Mouse (Mus musculus) left cerebral cortex, adult 8-10 months (tissue): Measurements from ENCODE around the gene B4gat1. TPM values are rescaled to one million over a fixed set of nuclear protein-coding genes. Genes with fewer than 3 reads are reported as not detected.
A peak's percentile ranks its signal among the peaks of the same experiment; 100 is the strongest.
"Not testable (repeated sequence)": the region's sequence is repeated elsewhere in the genome, so short reads cannot be mapped to it uniquely, and the experiment has no call there.

Experiments
- DNase-seq, 2 experiments: peaks; one replicate each; pipeline ENCODE4 v3.0.0; 2022; ENCODE audit warnings: low spot score in 2 of 2
- total RNA-seq, 4 experiments: library from RNA; stranded (reverse); gene quantifications; 2 replicates each; pipeline ENCODE4 v1.2.4; 2022

Gene B4gat1
- total RNA-seq, 4 experiments from 2014 or later = 129 to 141 (median 138) TPM

DNA sequence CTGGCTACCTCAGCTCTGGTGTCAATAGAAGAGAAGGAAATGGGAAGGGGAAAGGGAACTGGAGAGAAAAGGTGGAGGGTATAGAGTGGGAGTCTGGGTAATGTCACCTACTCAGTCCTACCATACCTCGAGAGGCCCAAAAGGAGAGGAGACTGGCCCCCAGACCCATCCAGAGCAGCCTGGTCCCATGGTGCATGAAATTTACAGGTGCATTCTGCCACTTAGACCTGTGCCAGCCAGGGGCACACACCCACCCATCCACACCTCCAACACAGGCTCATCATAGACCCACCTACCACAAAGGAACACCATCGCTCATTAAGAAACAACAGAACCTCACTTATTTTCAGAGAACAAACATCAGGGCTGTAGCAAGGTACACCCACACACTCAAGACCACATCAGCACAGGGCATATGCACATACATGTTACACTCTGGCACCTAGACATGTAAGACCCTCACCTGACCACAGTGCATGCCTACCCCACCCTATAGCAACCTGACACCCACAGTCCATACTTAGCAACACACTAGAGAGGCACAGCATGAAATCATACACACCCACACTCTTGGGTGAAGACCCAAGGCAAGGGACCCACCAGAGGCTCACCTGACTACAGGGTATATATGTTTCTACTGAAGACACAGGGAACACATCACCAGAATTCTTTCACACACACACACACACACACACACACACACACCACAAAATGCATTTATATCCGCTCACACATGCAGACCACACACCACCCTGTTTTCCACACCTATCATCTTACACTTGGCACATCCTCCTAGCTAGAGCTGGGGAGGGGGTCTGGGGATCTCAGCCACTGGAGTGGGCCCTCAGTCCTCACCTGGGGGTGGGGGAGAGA is 45.6 kb downstream of the B4gat1 start:
- DNase-seq = no peak

DNA sequence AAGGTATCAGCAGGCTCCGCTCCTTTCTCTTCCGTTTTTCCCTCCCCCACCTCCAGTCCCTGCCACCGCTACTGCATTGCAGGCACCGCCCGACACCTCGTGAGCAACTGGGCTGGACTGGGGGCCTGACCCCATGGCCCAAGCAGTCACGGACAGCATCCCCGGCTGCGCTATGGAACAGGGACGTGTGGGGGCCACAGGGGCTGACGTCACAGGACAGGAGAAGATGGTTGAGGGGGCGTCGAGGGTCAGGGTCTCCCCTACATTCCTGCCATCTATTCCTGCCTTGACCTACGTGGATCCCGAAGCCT is 46.2 kb downstream of the B4gat1 start:
- DNase-seq = peak in 1 of 2 experiments; percentile 30

DNA sequence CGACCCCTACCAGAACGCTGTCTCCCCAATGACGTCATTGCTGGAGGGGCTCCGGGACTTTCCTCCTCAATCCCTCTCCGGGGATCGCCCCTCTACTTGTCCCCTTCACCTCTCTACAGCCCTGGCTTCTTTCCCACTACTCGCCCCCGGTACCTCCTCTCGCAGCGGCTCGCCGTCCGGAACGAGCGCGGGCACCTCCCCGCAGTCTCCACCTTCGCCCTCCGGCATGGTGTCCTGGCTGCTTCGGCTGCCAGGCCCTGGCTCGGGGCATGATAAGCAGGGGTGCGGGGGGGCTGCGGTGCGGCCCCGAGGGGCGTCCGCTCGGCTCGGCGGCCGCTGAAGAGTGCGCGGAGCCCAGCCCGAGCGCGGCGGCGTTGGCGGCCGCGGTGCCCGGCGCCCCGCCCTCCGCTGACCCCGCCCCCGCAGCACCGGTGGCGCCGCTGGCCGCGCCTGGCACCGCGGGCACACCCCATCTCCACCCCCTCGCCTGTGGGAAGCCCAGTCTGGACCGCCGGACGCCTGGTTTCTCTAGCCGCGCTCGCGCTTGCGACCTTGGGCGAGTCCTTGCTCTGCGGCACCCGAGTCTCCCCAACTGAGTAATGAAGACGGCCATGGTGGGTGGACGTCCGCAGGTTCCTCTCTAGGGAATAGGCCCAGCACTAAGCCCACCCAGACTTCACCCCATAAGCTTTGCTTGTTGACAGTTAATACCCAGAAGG is 46.7 kb downstream of the B4gat1 start, which contains the start of gene Tmem151a:
Gene Tmem151a (minus strand): TSS at position 387 of the 719 bp plus-strand sequence.
- DNase-seq = peak in 1 of 2 experiments; percentile 25

DNA sequence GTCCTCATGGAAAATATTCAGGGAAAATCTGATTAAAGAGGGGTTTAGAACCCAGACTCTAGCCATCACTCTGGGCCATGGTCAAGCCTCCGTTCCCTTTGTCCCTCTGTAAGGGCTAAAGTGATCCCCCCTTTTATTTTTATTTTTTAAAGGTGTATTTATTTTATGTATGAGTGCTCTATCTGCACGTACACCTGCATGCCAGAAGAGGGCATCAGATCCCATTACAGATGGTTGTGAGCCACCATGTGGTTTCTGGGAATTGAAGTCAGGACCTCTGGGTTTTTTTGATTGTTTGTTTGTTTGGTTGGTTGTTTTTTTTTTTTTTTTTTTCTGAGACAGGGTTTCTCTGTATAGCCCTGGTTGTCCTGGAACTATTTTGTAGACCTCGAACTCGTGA is 47.9 kb downstream of the B4gat1 start:
- not testable (repeated sequence) for DNase-seq

DNA sequence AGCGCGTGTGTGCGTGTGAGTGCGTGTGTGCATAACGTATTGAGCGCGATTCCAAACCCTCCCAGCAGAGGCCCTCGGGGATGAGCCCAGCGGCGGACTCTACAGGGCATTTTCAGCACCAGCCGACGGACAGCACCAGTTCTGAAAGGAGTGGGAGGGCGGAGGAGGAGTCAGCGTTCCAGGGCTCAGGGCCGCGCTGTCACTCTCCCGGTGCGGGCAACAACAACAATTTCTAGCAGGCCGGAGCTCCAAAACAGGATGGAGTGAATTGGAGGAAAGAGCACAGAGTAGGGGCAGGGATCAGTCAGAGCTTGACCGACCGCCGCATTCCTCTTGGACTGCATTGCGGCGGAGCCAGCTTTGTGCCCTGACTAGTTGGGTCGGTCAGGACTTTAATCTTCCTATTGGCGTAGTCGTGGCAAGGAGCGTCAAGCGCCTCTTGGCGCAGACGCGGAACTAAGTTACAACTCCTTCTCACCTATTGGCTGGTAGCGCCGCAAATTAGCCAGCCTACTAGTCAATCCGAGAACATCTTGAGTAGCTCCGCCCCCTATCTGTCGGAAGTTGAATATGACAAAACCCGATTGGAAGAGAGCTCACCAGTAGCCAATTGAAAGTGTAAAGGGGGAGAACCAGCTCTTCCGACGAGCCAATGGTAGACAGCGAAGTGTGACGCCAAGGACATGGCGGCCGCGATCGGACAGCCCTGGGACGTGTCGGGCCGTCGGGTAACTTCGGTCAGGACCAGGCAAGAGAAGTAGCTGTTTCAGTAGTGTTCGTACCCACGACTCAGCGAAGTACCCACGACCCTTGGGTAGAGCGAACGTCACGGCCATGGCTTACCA is 49.5 kb downstream of the B4gat1 start, which contains the start of gene Yif1a:
Gene Yif1a (plus strand): TSS at position 655 of the 845 bp plus-strand sequence.
- DNase-seq = peak; percentile 80 to 99

DNA sequence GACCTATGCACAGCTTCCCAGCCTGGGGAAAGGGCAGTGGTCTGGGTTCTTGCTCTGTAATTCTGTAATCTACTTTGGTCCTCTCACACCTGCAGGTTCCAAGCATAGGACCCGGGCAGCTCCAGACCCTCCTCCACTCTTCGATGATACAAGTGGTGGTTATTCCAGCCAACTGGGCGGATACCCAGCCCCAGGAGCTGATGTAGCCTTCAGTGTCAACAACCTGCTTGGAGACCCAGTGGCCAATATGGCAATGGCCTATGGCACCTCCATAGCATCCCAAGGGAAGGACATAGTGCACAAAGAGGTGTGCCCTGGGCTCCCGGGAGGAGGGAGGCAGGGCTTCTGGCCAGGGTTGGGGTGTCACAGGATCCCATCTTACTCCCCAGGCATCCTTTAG is 50.7 kb downstream of the B4gat1 start:
- no peak for DNase-seq

Other genes with a start within 250 kb of the B4gat1 start
- gene Rbm4, start 244.9 kb upstream of the B4gat1 start, total RNA-seq = 100 to 1,000 TPM in 1 of 4 experiments, 10 to 100 TPM in 3; 84.7 to 114 (median 94.1) TPM
- gene Gm21992, start 227.2 kb upstream of the B4gat1 start, total RNA-seq = 10 to 100 TPM; 25.1 to 31.9 (median 29.8) TPM
- gene Rbm14, start 227.2 kb upstream of the B4gat1 start, total RNA-seq = 10 to 100 TPM; 33.9 to 49.3 (median 43.7) TPM
- gene Ccs, start 199.5 kb upstream of the B4gat1 start, total RNA-seq = 10 to 100 TPM; 30.1 to 35.8 (median 33.5) TPM
- gene Ccdc87, start 199.5 kb upstream of the B4gat1 start, total RNA-seq = 1 to 10 TPM; 2.3 to 3.1 (median 2.6) TPM
- 100 to 1,000 TPM; 107 to 126 (median 122) TPM for gene Ctsf, start 183.7 kb upstream of the B4gat1 start, total RNA-seq
- gene Actn3, start 160.9 kb upstream of the B4gat1 start, total RNA-seq = 1 to 10 TPM; 1.2 to 5.7 (median 3.2) TPM
- 10 to 100 TPM; 22.4 to 30.1 (median 23.7) TPM for gene Zdhhc24, start 160.2 kb upstream of the B4gat1 start, total RNA-seq
- gene Bbs1, start 132.2 kb upstream of the B4gat1 start, total RNA-seq = 10 to 100 TPM; 32.5 to 38.2 (median 36.5) TPM
- gene Dpp3, start 110.5 kb upstream of the B4gat1 start, total RNA-seq = 10 to 100 TPM; 39.2 to 45.0 (median 41.7) TPM
- 10 to 100 TPM; 25.3 to 33.8 (median 30.9) TPM for gene Peli3, start 95.7 kb upstream of the B4gat1 start, total RNA-seq
- gene Mrpl11, start 76.7 kb upstream of the B4gat1 start, total RNA-seq = 10 to 100 TPM; 57.1 to 61.5 (median 59.4) TPM
- gene Npas4, start 48.5 kb upstream of the B4gat1 start, total RNA-seq = 10 to 100 TPM in 1 of 4 experiments, 1 to 10 TPM in 3; 6.2 to 16.4 (median 7.4) TPM
- gene Slc29a2, start 15.0 kb upstream of the B4gat1 start, total RNA-seq = 10 to 100 TPM; 11.6 to 17.6 (median 13.5) TPM
- 1 to 10 TPM; 3.2 to 6.4 (median 4.7) TPM for gene AC124502.3, start 65 bp downstream of the B4gat1 start, total RNA-seq
- 10 to 100 TPM; 23.7 to 29.7 (median 25.4) TPM for gene Brms1, start 2.5 kb downstream of the B4gat1 start, total RNA-seq
- 10 to 100 TPM; 72.9 to 88.1 (median 78.2) TPM for gene Rin1, start 11.7 kb downstream of the B4gat1 start, total RNA-seq
- gene Cd248, start 29.3 kb downstream of the B4gat1 start, total RNA-seq = 1 to 10 TPM; 5.3 to 6.6 (median 6.1) TPM
- 100 to 1,000 TPM; 135 to 156 (median 139) TPM for gene Tmem151a, start 46.7 kb downstream of the B4gat1 start, total RNA-seq
- 10 to 100 TPM; 25.3 to 31.3 (median 28.6) TPM for gene Yif1a, start 49.7 kb downstream of the B4gat1 start, total RNA-seq
- 100 to 1,000 TPM; 172 to 193 (median 184) TPM for gene Cnih2, start 59.7 kb downstream of the B4gat1 start, total RNA-seq
- gene Rab1b, start 68.2 kb downstream of the B4gat1 start, total RNA-seq = 100 to 1,000 TPM; 146 to 171 (median 156) TPM
- gene Klc2, start 79.7 kb downstream of the B4gat1 start, total RNA-seq = 100 to 1,000 TPM; 237 to 265 (median 247) TPM
- gene Pacs1, start 234.3 kb downstream of the B4gat1 start, total RNA-seq = 10 to 100 TPM; 63.3 to 64.7 (median 64.5) TPM